Mouse (Mus musculus): ENCODE measurements around the gene Cbl. TPM values are rescaled to one million over a fixed set of nuclear protein-coding genes. Genes with fewer than 3 reads are reported as not detected.

Gene Cbl
- polyA plus RNA-seq, 1 experiment from 2014 or later, result 18.1 TPM

DNA sequence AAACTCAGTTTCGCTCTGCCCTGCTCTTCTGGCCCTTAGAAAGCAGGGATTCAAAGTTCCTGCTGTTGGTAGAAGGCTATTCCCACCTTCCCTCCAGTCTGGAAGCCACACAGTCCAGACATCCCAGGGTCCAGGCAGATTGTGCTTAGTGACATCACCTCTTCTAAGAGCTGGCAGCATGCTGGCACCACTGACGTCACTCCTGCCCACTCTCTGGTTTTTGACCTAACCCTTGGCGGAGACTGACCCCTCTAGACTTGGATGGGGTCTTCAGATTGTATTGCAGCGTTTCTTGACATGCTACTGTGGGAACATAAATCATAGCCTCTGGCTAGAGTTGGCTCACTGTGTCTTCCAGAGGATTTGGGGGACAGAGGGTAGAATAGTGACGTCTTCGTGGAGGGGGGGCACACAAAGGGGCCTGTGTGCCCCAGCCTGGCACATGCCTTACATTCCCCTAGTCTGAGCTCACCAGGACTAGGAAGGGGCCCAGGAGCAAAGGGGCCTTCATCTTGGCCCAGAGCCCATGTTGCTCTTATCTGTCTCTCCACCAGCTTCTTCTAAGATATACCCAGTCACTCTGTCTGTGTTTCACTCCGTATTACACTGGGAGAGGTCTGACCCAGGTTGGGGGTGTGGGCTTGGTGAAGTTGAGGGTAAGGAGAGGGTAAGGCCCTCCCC, 98.0 kb downstream of the Cbl start:
- H3K27me3 ChIP-seq (replicated peaks; ENCODE audit: control insufficient read depth, insufficient read depth, low read length), result peaks cover 19% of the 10 kb centered on the region; the same call in 1 of the 2 replicates
- H3K4me1 ChIP-seq (replicated peaks; ENCODE audit: control insufficient read depth, insufficient read depth, low read length), result peaks cover 38% of the 10 kb centered on the region
- peak overlapping the region; percentile 62 for H3K9ac ChIP-seq (ENCODE audit: low read length)
- peak overlapping the region; percentile 60 for H3K4me3 ChIP-seq (ENCODE audit: low read depth, low read length)
- no peak for DNase-seq (ENCODE audit: low spot score)
- H3K4me2 ChIP-seq (ENCODE audit: low read length), result peak overlapping the region; percentile 56
- ATAC-seq (replicated peaks; ENCODE audit: low FRiP score, low TSS enrichment, low read depth), result no peak
- H3K9me3 ChIP-seq (ENCODE audit: control insufficient read depth, low read length), result no peaks in the 10 kb centered on the region
- peak overlapping the region; percentile 75; the same call in 1 of the 2 replicates for H3K27ac ChIP-seq (ENCODE audit: low read depth)
- H3K36me3 ChIP-seq (ENCODE audit: control insufficient read depth, insufficient read depth, low read length), result peaks cover 28% of the 10 kb centered on the region
- 42% methylated on average over 7 of the region's 7 CpGs for whole genome bisulfite sequencing

DNA sequence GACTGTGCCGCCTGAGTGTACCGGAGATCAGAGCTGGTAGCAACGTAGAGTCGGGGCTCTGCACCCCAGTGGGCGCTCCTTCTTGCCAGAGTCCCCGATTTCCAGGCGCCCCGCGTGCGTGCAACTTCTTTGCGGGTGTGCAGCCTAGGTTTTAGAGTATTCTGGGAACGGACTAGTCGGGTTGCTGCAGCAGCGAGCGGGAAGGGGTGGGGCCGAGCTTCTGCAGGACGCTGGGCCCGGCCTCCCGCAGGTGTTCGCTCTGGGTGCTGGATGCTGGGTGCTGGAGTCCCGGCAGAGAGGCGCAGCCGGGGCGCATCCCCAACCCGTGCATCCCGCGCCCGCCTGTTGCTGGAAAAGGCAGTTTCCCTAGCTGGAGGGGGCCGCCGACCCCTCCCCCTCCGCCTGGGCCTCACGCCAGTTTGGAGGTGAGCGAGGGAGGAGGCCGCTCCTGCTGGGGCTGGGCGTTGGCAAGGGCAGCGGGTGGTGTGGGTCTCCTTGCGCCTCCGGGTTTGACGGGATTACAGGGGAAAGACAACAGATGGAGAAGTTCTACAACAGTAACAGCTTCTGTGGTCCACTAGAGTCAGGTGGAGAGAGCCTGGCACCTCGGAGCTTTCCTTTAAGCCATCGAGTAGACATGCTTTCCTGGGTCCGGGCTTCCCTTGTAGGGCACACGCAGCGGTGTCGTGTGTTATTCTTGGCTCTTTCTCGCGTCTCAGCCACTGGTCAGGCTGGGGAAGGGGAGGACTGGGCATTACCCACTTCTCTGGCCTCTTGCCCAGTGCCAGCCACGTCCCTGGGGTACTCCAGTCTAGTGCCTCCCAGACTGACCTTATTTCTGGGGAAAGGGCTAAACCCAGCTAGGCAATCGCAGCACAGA, 98.8 kb downstream of the Cbl start:
- Histone ChIP-seq H3K27me3 (replicated peaks; ENCODE audit: control insufficient read depth, insufficient read depth, low read length) (peaks cover 19% of the 10 kb centered on the region; the same call in 1 of the 2 replicates), H3K4me3 (ENCODE audit: low read depth, low read length) (peak overlapping the region; percentile 60), H3K9ac (ENCODE audit: low read length) (peak overlapping the region; percentile 62), H3K36me3 (ENCODE audit: control insufficient read depth, insufficient read depth, low read length) (peaks cover 21% of the 10 kb centered on the region), H3K27ac (ENCODE audit: low read depth) (peak overlapping the region; percentile 75), H3K4me1 (replicated peaks; ENCODE audit: control insufficient read depth, insufficient read depth, low read length) (peaks cover 45% of the 10 kb centered on the region), H3K4me2 (ENCODE audit: low read length) (peak overlapping the region; percentile 56), H3K9me3 (ENCODE audit: control insufficient read depth, low read length) (no peaks in the 10 kb centered on the region)
- peak; percentile 16; the same call in 1 of the 2 replicates for ATAC-seq (replicated peaks; ENCODE audit: low FRiP score, low TSS enrichment, low read depth)
- 3% methylated on average over 49 of the region's 49 CpGs for WGBS
- peak; percentile 85 for DNase-seq (ENCODE audit: low spot score)

DNA sequence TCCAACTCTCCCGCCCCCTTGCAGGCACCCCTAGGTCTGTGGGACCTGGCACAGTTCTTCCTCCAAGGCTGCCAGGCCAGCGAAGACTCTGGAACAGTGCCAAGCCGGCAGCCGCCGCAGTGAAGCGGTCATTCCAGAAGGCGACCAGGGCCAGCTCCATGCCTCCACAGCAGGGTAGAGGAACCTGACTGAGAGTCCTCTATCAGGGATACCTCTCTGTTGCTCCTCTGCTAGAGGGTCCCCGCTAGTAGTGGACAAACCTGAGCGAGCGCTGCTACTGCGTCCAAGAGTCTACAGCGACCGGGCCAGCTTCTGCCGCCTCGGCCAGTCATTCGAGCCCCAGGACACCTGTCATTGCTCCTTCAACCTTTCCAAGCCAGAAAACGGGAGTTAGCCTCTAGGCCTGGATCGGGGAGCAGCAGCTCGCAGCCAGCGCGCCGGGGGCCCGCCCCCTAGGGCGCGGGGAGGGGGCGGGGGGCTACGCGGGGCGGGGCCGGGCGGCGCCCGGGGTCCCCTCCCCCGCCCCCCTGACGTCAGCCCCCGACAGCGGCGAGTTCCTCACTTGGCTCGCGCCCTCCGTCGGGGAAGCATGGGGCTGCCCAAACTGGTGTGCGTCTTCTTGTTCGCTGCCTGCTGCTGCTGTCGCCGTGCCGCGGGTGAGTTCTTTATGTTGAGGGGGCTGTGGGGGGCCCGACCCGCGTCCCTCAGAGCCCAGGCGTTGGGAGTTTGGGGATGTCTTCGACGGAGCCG, 99.6 kb downstream of the Cbl start, which contains the start of gene Mcam:
Mcam (plus strand) TSS at position 369 of the 750 bp plus-strand sequence.
- Histone ChIP-seq H3K27me3 (replicated peaks; ENCODE audit: control insufficient read depth, insufficient read depth, low read length) (peaks cover 19% of the 10 kb centered on the region; the same call in 1 of the 2 replicates), H3K36me3 (ENCODE audit: control insufficient read depth, insufficient read depth, low read length) (peaks cover 12% of the 10 kb centered on the region), H3K9ac (ENCODE audit: low read length) (peak within 1 kb of the TSS; percentile 62), H3K27ac (ENCODE audit: low read depth) (peak within 1 kb of the TSS; percentile 75), H3K4me3 (ENCODE audit: low read depth, low read length) (peak within 1 kb of the TSS; percentile 60), H3K4me2 (ENCODE audit: low read length) (peak within 1 kb of the TSS; percentile 56), H3K4me1 (replicated peaks; ENCODE audit: control insufficient read depth, insufficient read depth, low read length) (peaks cover 52% of the 10 kb centered on the region), H3K9me3 (ENCODE audit: control insufficient read depth, low read length) (no peaks in the 10 kb centered on the region)
- peak; percentile 81 for DNase-seq (ENCODE audit: low spot score)
- ATAC-seq (replicated peaks; ENCODE audit: low FRiP score, low TSS enrichment, low read depth), result peak; percentile 64
- WGBS, result 2% methylated on average over 34 of the region's 55 CpGs

- 17% methylated on average over 2 of the region's 2 CpGs for WGBS
- Histone ChIP-seq H3K36me3 (ENCODE audit: control insufficient read depth, insufficient read depth, low read length) (peaks cover 4% of the 10 kb centered on the region; the same call in 1 of the 2 replicates), H3K9ac (ENCODE audit: low read length) (0 out of 2 replicates have a peak overlapping the region, but pooled peaks have one; percentile 3), H3K27ac (ENCODE audit: low read depth) (peak overlapping the region; percentile 75; the same call in 1 of the 2 replicates), H3K4me2 (ENCODE audit: low read length) (peak overlapping the region; percentile 56), H3K27me3 (replicated peaks; ENCODE audit: control insufficient read depth, insufficient read depth, low read length) (peaks cover 19% of the 10 kb centered on the region; the same call in 1 of the 2 replicates), H3K4me1 (replicated peaks; ENCODE audit: control insufficient read depth, insufficient read depth, low read length) (peaks cover 54% of the 10 kb centered on the region), H3K4me3 (ENCODE audit: low read depth, low read length) (peak overlapping the region; percentile 60), H3K9me3 (ENCODE audit: control insufficient read depth, low read length) (no peaks in the 10 kb centered on the region)
- DNase-seq (ENCODE audit: low spot score) (no peak), ATAC-seq (replicated peaks; ENCODE audit: low FRiP score, low TSS enrichment, low read depth) (no peak)
These were observed 100.6 kb downstream of the Cbl start for GRCm38 (mm10) chr9:44133287-44133686.

- Histone ChIP-seq H3K27ac (ENCODE audit: low read depth) (no peak overlapping the region), H3K36me3 (ENCODE audit: control insufficient read depth, insufficient read depth, low read length) (peaks cover 2% of the 10 kb centered on the region; the same call in 1 of the 2 replicates), H3K27me3 (replicated peaks; ENCODE audit: control insufficient read depth, insufficient read depth, low read length) (peaks cover 19% of the 10 kb centered on the region; the same call in 1 of the 2 replicates), H3K4me3 (ENCODE audit: low read depth, low read length) (no peak overlapping the region), H3K9ac (ENCODE audit: low read length) (no peak overlapping the region), H3K4me1 (replicated peaks; ENCODE audit: control insufficient read depth, insufficient read depth, low read length) (peaks cover 54% of the 10 kb centered on the region), H3K9me3 (ENCODE audit: control insufficient read depth, low read length) (no peaks in the 10 kb centered on the region), H3K4me2 (ENCODE audit: low read length) (no peak overlapping the region)
- no peak for DNase-seq (ENCODE audit: low spot score)
- WGBS, result 56% methylated on average over 5 of the region's 5 CpGs
- no peak for ATAC-seq (replicated peaks; ENCODE audit: low FRiP score, low TSS enrichment, low read depth)
These were observed 101.6 kb downstream of the Cbl start for GRCm38 (mm10) chr9:44132200-44132599.

GRCm38 (mm10) chr9:44131276-44131590, 102.6 kb downstream of the Cbl start:
- Histone ChIP-seq H3K4me1 (replicated peaks; ENCODE audit: control insufficient read depth, insufficient read depth, low read length) (peaks cover 55% of the 10 kb centered on the region), H3K9me3 (ENCODE audit: control insufficient read depth, low read length) (no peaks in the 10 kb centered on the region), H3K36me3 (ENCODE audit: control insufficient read depth, insufficient read depth, low read length) (no peaks in the 10 kb centered on the region), H3K4me3 (ENCODE audit: low read depth, low read length) (no peak overlapping the region), H3K27ac (ENCODE audit: low read depth) (peak overlapping the region; percentile 89; the same call in 1 of the 2 replicates), H3K27me3 (replicated peaks; ENCODE audit: control insufficient read depth, insufficient read depth, low read length) (peaks cover 19% of the 10 kb centered on the region; the same call in 1 of the 2 replicates), H3K4me2 (ENCODE audit: low read length) (peak overlapping the region; percentile 81; the same call in 1 of the 2 replicates), H3K9ac (ENCODE audit: low read length) (no peak overlapping the region)
- DNase-seq (ENCODE audit: low spot score) (no peak), ATAC-seq (replicated peaks; ENCODE audit: low FRiP score, low TSS enrichment, low read depth) (no peak)
- WGBS, result 43% methylated on average over 7 of the region's 7 CpGs

DNA sequence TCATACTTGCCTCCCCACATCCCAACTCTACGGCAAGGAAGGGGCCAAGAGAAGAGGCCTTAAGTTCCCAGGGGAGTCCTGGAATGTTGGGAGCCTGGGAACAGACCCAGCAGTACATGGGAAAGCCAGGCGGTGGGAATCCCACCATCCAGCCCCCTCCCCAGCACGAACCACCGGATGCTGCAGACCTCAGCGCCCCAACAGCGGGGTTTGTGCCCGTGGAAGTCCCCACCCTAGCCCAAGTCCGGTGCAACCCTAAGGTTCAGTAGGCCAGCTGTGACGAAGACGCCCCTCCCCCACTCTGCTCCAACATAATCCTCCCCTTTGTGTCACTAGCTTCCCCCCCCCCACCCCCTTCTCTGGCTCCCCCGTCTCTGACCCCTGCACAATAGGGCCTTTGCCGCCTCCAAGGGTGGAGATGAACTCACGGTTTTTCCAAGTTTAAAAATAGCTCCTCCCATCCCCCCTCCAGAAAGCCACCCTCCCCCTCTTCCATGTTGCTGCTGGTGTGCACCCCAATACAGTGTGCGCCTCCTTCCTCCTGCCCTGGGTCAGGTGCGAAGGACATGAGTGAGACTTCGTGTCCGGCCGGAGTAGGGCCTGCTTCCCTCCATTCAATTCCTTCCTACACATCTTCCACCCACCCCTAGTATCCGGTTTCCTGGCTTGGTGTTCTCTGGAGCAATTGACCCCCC, 103.1 kb downstream of the Cbl start:
- DNase-seq (ENCODE audit: low spot score) (no peak), ATAC-seq (replicated peaks; ENCODE audit: low FRiP score, low TSS enrichment, low read depth) (peak; percentile 20)
- H3K9ac ChIP-seq (ENCODE audit: low read length), result peak overlapping the region; percentile 43; the same call in 1 of the 2 replicates
- H3K36me3 ChIP-seq (ENCODE audit: control insufficient read depth, insufficient read depth, low read length), result no peaks in the 10 kb centered on the region
- peak overlapping the region; percentile 81 for H3K4me2 ChIP-seq (ENCODE audit: low read length)
- H3K9me3 ChIP-seq (ENCODE audit: control insufficient read depth, low read length), result no peaks in the 10 kb centered on the region
- peaks cover 51% of the 10 kb centered on the region for H3K4me1 ChIP-seq (replicated peaks; ENCODE audit: control insufficient read depth, insufficient read depth, low read length)
- H3K27me3 ChIP-seq (replicated peaks; ENCODE audit: control insufficient read depth, insufficient read depth, low read length), result peaks cover 15% of the 10 kb centered on the region; the same call in 1 of the 2 replicates
- peak overlapping the region; percentile 89 for H3K27ac ChIP-seq (ENCODE audit: low read depth)
- 25% methylated on average over 19 of the region's 19 CpGs for WGBS
- H3K4me3 ChIP-seq (ENCODE audit: low read depth, low read length), result no peak overlapping the region

Data from intestine, embryonic 14.5 days (tissue).